Mouse (Mus musculus) forebrain, embryonic 14.5 days (tissue): Measurements from ENCODE around the gene Dnm3. TPM values are rescaled to one million over a fixed set of nuclear protein-coding genes. Genes with fewer than 3 reads are reported as not detected.

Experiments
- ATAC-seq: fragments of 200-750 bp; cut with Nextera tagmentation; 2 replicates; pipeline ENCODE4 v1.8.0; 2017; ENCODE audit warnings: mild to moderate bottlenecking, moderate library complexity
- DNase-seq: peaks from one replicate; pipeline ENCODE4 v3.0.0-alpha.2; 2015; ENCODE audit warnings: low spot score
- H3K27ac ChIP-seq: fragments of 300-500 bp; sonication (generic); 2 replicates; pipeline ENCODE4 v1.5.1; 2014; ENCODE audit warnings: low read depth, mild to moderate bottlenecking, control low read depth, low read length, moderate library complexity
- H3K27me3 ChIP-seq: fragments of 300-500 bp; sonication (generic); replicated peaks from 2 replicates; pipeline ENCODE4 v1.6.1; 2014; ENCODE audit warnings: low read length, control low read depth, mixed read lengths; ENCODE audit not compliant: control insufficient read depth, insufficient read depth
- H3K36me3 ChIP-seq: fragments of 300-500 bp; sonication (generic); 2 replicates; pipeline ENCODE4 v1.6.1; 2014; ENCODE audit warnings: low read length, control low read depth; ENCODE audit not compliant: control insufficient read depth, insufficient read depth
- H3K4me1 ChIP-seq: fragments of 300-500 bp; sonication (generic); 2 replicates; pipeline ENCODE4 v1.6.1; 2014; ENCODE audit warnings: antibody characterized with exemption, low read length, control low read depth; ENCODE audit not compliant: control insufficient read depth, insufficient read depth
- H3K4me2 ChIP-seq: fragments of 300-500 bp; sonication (generic); 2 replicates; pipeline ENCODE4 v1.6.1; 2014; ENCODE audit warnings: mild to moderate bottlenecking, control low read depth, low read length
- H3K4me3 ChIP-seq: fragments of 300-500 bp; sonication (generic); 2 replicates; pipeline ENCODE4 v1.5.1; 2014; ENCODE audit warnings: low read depth, low read length, control low read depth
- H3K9ac ChIP-seq: fragments of 300-500 bp; sonication (generic); 2 replicates; pipeline ENCODE4 v1.6.1; 2014; ENCODE audit warnings: mild to moderate bottlenecking, low read length, control low read depth, moderate library complexity
- H3K9me3 ChIP-seq: fragments of 300-500 bp; sonication (generic); replicated peaks from 2 replicates; pipeline ENCODE4 v1.6.1; 2016; ENCODE audit warnings: low read length, control low read depth, mixed read lengths; ENCODE audit not compliant: control insufficient read depth
- WGBS: fragments of 180-500 bp; shearing (Covaris S2); extraction: QIAGEN DNeasy Blood & Tissue Kit; methylation state at CpG from one replicate; pipeline ENCODE4 v1.1.7; 2014; 5-methylcytosine and 5-hydroxymethylcytosine counted together
- polyA plus RNA-seq: library from polyadenylated mRNA; unstranded; fragments of >200 nt; fragmentation: Nextera tagmentation; extraction: Ambion mirVana; gene quantifications from 2 replicates; pipeline ENCODE4 v1.2.1, GENCODE M21; 2014

The Dnm3 gene
- polyA plus RNA-seq, 1 experiment from 2014 or later: 20.6 TPM

GRCm38 (mm10) chr1:162324412-162324811 is 153.4 kb downstream of the Dnm3 start:
- peak; percentile 61 for DNase-seq
- H3K27me3 ChIP-seq: no peaks in the 10 kb centered on the region
- no peak overlapping the region for H3K4me2 ChIP-seq
- 3% methylated on average over 4 of the region's 4 CpGs for WGBS
- peak; percentile 57; the same call in 1 of the 2 replicates for ATAC-seq
- no peaks in the 10 kb centered on the region for H3K36me3 ChIP-seq
- no peaks in the 10 kb centered on the region; the same call in 1 of the 2 replicates for H3K4me1 ChIP-seq
- H3K4me3 ChIP-seq: no peak overlapping the region
- H3K27ac ChIP-seq: no peak overlapping the region
- H3K9me3 ChIP-seq: no peaks in the 10 kb centered on the region
- no peak overlapping the region for H3K9ac ChIP-seq

- 57% methylated on average over 2 of the region's 2 CpGs for WGBS
- no peaks in the 10 kb centered on the region for H3K27me3 ChIP-seq
- no peak overlapping the region for H3K4me2 ChIP-seq
- H3K27ac ChIP-seq: no peak overlapping the region
- no peak overlapping the region for H3K4me3 ChIP-seq
- no peaks in the 10 kb centered on the region for H3K9me3 ChIP-seq
- no peaks in the 10 kb centered on the region for H3K36me3 ChIP-seq
- H3K9ac ChIP-seq: no peak overlapping the region
- ATAC-seq (no peak), DNase-seq (no peak)
- no peaks in the 10 kb centered on the region; the same call in 1 of the 2 replicates for H3K4me1 ChIP-seq
These were observed 154.7 kb downstream of the Dnm3 start for GRCm38 (mm10) chr1:162323142-162323541.

- Histone ChIP-seq H3K4me1 (no peaks in the 10 kb centered on the region), H3K27me3 (no peaks in the 10 kb centered on the region), H3K9ac (peak overlapping the region; percentile 17; the same call in 1 of the 2 replicates), H3K36me3 (no peaks in the 10 kb centered on the region), H3K9me3 (no peaks in the 10 kb centered on the region), H3K4me2 (peak overlapping the region; percentile 8; the same call in 1 of the 2 replicates), H3K27ac (no peak overlapping the region), H3K4me3 (no peak overlapping the region)
- ATAC-seq: peak; percentile 94
- DNase-seq: peak; percentile 87
- WGBS: 36% methylated on average over 11 of the region's 11 CpGs
These were observed 164.2 kb downstream of the Dnm3 start for GRCm38 (mm10) chr1:162313451-162314276.

GRCm38 (mm10) chr1:162312621-162313020 is 165.2 kb downstream of the Dnm3 start:
- no peaks in the 10 kb centered on the region for H3K9me3 ChIP-seq
- ATAC-seq (no peak), DNase-seq (no peak)
- WGBS: 86% methylated on average over 2 of the region's 2 CpGs
- H3K4me2 ChIP-seq: no peak overlapping the region
- H3K4me3 ChIP-seq: no peak overlapping the region
- H3K9ac ChIP-seq: no peak overlapping the region
- no peaks in the 10 kb centered on the region for H3K36me3 ChIP-seq
- H3K4me1 ChIP-seq: no peaks in the 10 kb centered on the region
- H3K27me3 ChIP-seq: no peaks in the 10 kb centered on the region
- no peak overlapping the region for H3K27ac ChIP-seq

- Histone ChIP-seq H3K4me1 (no peaks in the 10 kb centered on the region), H3K9me3 (no peaks in the 10 kb centered on the region), H3K4me2 (no peak overlapping the region), H3K27ac (no peak overlapping the region), H3K36me3 (no peaks in the 10 kb centered on the region), H3K27me3 (no peaks in the 10 kb centered on the region), H3K9ac (no peak overlapping the region), H3K4me3 (no peak overlapping the region)
- WGBS: 89% methylated on average over 7 of the region's 7 CpGs
- ATAC-seq (no peak), DNase-seq (no peak)
These were observed 165.7 kb downstream of the Dnm3 start for GRCm38 (mm10) chr1:162312152-162312551.

- no peaks in the 10 kb centered on the region for H3K4me1 ChIP-seq
- no peaks in the 10 kb centered on the region for H3K9me3 ChIP-seq
- no peak for ATAC-seq
- H3K27me3 ChIP-seq: no peaks in the 10 kb centered on the region
- no peak overlapping the region for H3K4me2 ChIP-seq
- DNase-seq: no peak
- H3K4me3 ChIP-seq: no peak overlapping the region
- no peak overlapping the region for H3K9ac ChIP-seq
- no peak overlapping the region for H3K27ac ChIP-seq
- WGBS: 78% methylated on average over 6 of the region's 6 CpGs
- no peaks in the 10 kb centered on the region for H3K36me3 ChIP-seq
These were observed 172.6 kb downstream of the Dnm3 start for GRCm38 (mm10) chr1:162305247-162305646.

GRCm38 (mm10) chr1:162302480-162302879 is 175.4 kb downstream of the Dnm3 start:
- ATAC-seq (no peak), DNase-seq (no peak)

GRCm38 (mm10) chr1:162299558-162300319 is 178.1 kb downstream of the Dnm3 start:
- no peak overlapping the region for H3K9ac ChIP-seq
- no peak for DNase-seq
- no peak for ATAC-seq
- no peaks in the 10 kb centered on the region for H3K27me3 ChIP-seq
- H3K9me3 ChIP-seq: no peaks in the 10 kb centered on the region
- no peaks in the 10 kb centered on the region for H3K36me3 ChIP-seq
- 75% methylated on average over 12 of the region's 12 CpGs for WGBS
- no peak overlapping the region for H3K4me3 ChIP-seq
- H3K4me1 ChIP-seq: no peaks in the 10 kb centered on the region
- no peak overlapping the region for H3K27ac ChIP-seq
- no peak overlapping the region for H3K4me2 ChIP-seq

More at GRCm38 (mm10) chr1:162302480-162302879, 175.4 kb downstream of the Dnm3 start:
- Histone ChIP-seq H3K36me3 (no peaks in the 10 kb centered on the region), H3K9ac (no peak overlapping the region), H3K4me3 (no peak overlapping the region), H3K4me1 (no peaks in the 10 kb centered on the region), H3K9me3 (no peaks in the 10 kb centered on the region), H3K27ac (no peak overlapping the region), H3K4me2 (no peak overlapping the region), H3K27me3 (no peaks in the 10 kb centered on the region)
- WGBS: 44% methylated on average over 4 of the region's 4 CpGs
